Comparison of ENCODE assay signal across 20 mouse cellular contexts in the genomic region with DNA sequence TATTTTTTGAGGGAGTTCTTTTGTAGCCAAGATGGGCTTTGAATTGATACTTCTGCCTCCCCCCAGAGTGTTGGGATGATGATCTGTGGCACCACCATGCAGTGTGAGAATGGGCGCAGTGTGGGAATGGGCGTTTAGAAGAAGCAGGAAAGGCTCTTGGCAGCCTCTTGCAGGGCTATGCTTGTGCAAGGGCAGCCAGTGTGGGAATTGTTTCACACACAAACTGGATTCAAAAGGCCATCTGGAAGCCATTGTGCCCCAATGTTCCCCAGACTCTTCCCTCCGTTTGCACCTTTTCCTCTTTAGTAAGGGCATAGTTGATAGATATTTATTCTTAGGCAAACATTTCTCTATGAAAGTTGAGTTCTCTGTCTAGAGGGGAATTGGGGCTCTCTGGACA. TPM values are rescaled to one million over a fixed set of nuclear protein-coding genes. Genes with fewer than 3 reads are reported as not detected.
A peak's percentile ranks its signal among the peaks of the same experiment; 100 is the strongest.
DNase-seq lines count a peak whose midpoint lies in the region; ATAC-seq and TF ChIP-seq lines count a peak whose summit lies in the region.
"Had no signal": no experiment of that assay in that cellular context is flagged by ENCODE, and none has a peak within 500 bp of the region (broad histone marks: within the 10 kb centered on the region; RNA-seq: fewer than 3 reads in every experiment).

No protein-coding gene starts in this region.

- H3K4me3 ChIP-seq in heart, embryonic 13.5 days: no peak overlapping the region
- no peak overlapping the region for H3K4me3 ChIP-seq in embryonic facial prominence, embryonic 14.5 days (ENCODE audit: low read depth, low read length)
- H3K4me3 ChIP-seq in liver, embryonic 13.5 days (replicated peaks): no peak overlapping the region
- no peak overlapping the region for H3K4me3 ChIP-seq in intestine, postnatal 0 days (ENCODE audit: low read depth, low read length)
- H3K4me3 ChIP-seq: hindbrain, embryonic 13.5 days; midbrain, embryonic 12.5 days had no signal

- H3K36me3 ChIP-seq in heart, embryonic 13.5 days: no peaks in the 10 kb centered on the region
- H3K36me3 ChIP-seq in embryonic facial prominence, embryonic 14.5 days (ENCODE audit: control insufficient read depth, insufficient read depth, low read length): no peaks in the 10 kb centered on the region
- no peaks in the 10 kb centered on the region for H3K36me3 ChIP-seq in liver, embryonic 13.5 days
- H3K36me3 ChIP-seq in intestine, postnatal 0 days (ENCODE audit: control insufficient read depth, insufficient read depth): no peaks in the 10 kb centered on the region
- H3K36me3 ChIP-seq: hindbrain, embryonic 13.5 days; midbrain, embryonic 12.5 days had no signal

- 0 out of 2 replicates have a peak overlapping the region, but pooled peaks have one; percentile 22 for H3K27ac ChIP-seq in heart, embryonic 13.5 days (replicated peaks)
- H3K27ac ChIP-seq in embryonic facial prominence, embryonic 14.5 days (replicated peaks; ENCODE audit: low read depth, low read length): peak overlapping the region; percentile 35; the same call in 1 of the 2 replicates
- peak overlapping the region; percentile 45 for H3K27ac ChIP-seq in liver, embryonic 13.5 days
- H3K27ac ChIP-seq in intestine, postnatal 0 days (ENCODE audit: low read depth, low read length): no peak overlapping the region
- H3K27ac ChIP-seq: midbrain, embryonic 12.5 days had no signal

- H3K27me3 ChIP-seq in heart, embryonic 13.5 days (replicated peaks): no peaks in the 10 kb centered on the region
- no peaks in the 10 kb centered on the region for H3K27me3 ChIP-seq in embryonic facial prominence, embryonic 14.5 days (replicated peaks; ENCODE audit: control insufficient read depth, insufficient read depth, low read length)
- H3K27me3 ChIP-seq in liver, embryonic 13.5 days: no peaks in the 10 kb centered on the region
- no peaks in the 10 kb centered on the region for H3K27me3 ChIP-seq in intestine, postnatal 0 days (replicated peaks; ENCODE audit: control insufficient read depth, insufficient read depth, low read length)
- H3K27me3 ChIP-seq: hindbrain, embryonic 13.5 days; midbrain, embryonic 12.5 days had no signal

- ATAC-seq in heart, embryonic 13.5 days (ENCODE audit: extremely low read depth, insufficient number of reproducible peaks, low FRiP score, low TSS enrichment): no peak
- no peak for ATAC-seq in embryonic facial prominence, embryonic 14.5 days (ENCODE audit: low read depth)
- ATAC-seq in liver, embryonic 13.5 days (ENCODE audit: low read depth): no peak
- ATAC-seq in intestine, postnatal 0 days: no peak
- ATAC-seq: intestine, embryonic 16.5 days had no signal

- H3K4me1 ChIP-seq in heart, embryonic 13.5 days: peaks cover 62% of the 10 kb centered on the region
- peaks cover 57% of the 10 kb centered on the region for H3K4me1 ChIP-seq in embryonic facial prominence, embryonic 14.5 days (ENCODE audit: control insufficient read depth, insufficient read depth, low read length)
- H3K4me1 ChIP-seq in liver, embryonic 13.5 days (replicated peaks): peaks cover 98% of the 10 kb centered on the region
- no peaks in the 10 kb centered on the region for H3K4me1 ChIP-seq in intestine, postnatal 0 days (replicated peaks; ENCODE audit: control insufficient read depth, insufficient read depth, low read length)
- H3K4me1 ChIP-seq: midbrain, embryonic 12.5 days had no signal

- no peak overlapping the region for H3K4me2 ChIP-seq in heart, embryonic 13.5 days
- H3K4me2 ChIP-seq in embryonic facial prominence, embryonic 14.5 days (ENCODE audit: low read depth, low read length): peak overlapping the region; percentile 6; the same call in 1 of the 2 replicates
- H3K4me2 ChIP-seq in liver, embryonic 13.5 days: no peak overlapping the region
- H3K4me2 ChIP-seq in intestine, postnatal 0 days (replicated peaks; ENCODE audit: low read depth): no peak overlapping the region
- H3K4me2 ChIP-seq: heart, embryonic 11.5 days; hindbrain, embryonic 13.5 days; midbrain, embryonic 12.5 days had no signal

- no peak for DNase-seq in heart, postnatal 4 days
- DNase-seq in NIH3T3 (ENCODE audit: low read depth): peak; percentile 52
- DNase-seq in embryonic facial prominence, embryonic 14.5 days (ENCODE audit: low spot score): no peak
- no peak for DNase-seq in liver, embryonic 13.5 days
- no peak for DNase-seq in left cerebral cortex, postnatal 4 days
- DNase-seq: adrenal gland, adult 8-10 months; cerebellum, adult 8-10 months; gastrocnemius, postnatal 14 days; kidney, postnatal 10 days; layer of hippocampus, adult 9-11 months; lung, postnatal 4 days; right cerebral cortex, adult 18-20 months; spleen, adult 18-20 months; thymus, postnatal 25 days had no signal

- WGBS in heart, embryonic 13.5 days: 71% methylated on average over 3 of the region's 3 CpGs
- WGBS in embryonic facial prominence, embryonic 14.5 days: 54% methylated on average over 3 of the region's 3 CpGs
- WGBS in liver, embryonic 13.5 days (ENCODE audit: insufficient replicate concordance): 85% methylated on average over 3 of the region's 3 CpGs
- 82% methylated on average over 3 of the region's 3 CpGs for WGBS in intestine, postnatal 0 days

- H3K9ac ChIP-seq in heart, embryonic 13.5 days: no peak overlapping the region
- H3K9ac ChIP-seq in embryonic facial prominence, embryonic 14.5 days (ENCODE audit: low read depth, low read length): no peak overlapping the region
- H3K9ac ChIP-seq in liver, embryonic 13.5 days: no peak overlapping the region; the same call in 1 of the 2 replicates
- no peak overlapping the region for H3K9ac ChIP-seq in intestine, postnatal 0 days (ENCODE audit: low read depth, low read length)
- H3K9ac ChIP-seq: hindbrain, embryonic 13.5 days; midbrain, embryonic 12.5 days had no signal

- no peaks in the 10 kb centered on the region for H3K9me3 ChIP-seq in heart, embryonic 13.5 days
- H3K9me3 ChIP-seq in embryonic facial prominence, embryonic 14.5 days (ENCODE audit: control insufficient read depth, low read length): no peaks in the 10 kb centered on the region
- H3K9me3 ChIP-seq in liver, embryonic 13.5 days (replicated peaks): no peaks in the 10 kb centered on the region
- H3K9me3 ChIP-seq in intestine, postnatal 0 days (ENCODE audit: control insufficient read depth): no peaks in the 10 kb centered on the region
- H3K9me3 ChIP-seq: hindbrain, embryonic 13.5 days; midbrain, embryonic 12.5 days had no signal

- intact Hi-C loops in left cerebral cortex, postnatal 4 days (cut with DNase I): no loop called here

- TF ChIP-seq CTCF in intestine, postnatal 0 days (IDR thresholded peaks at IDR 0.05; ENCODE audit: low read depth): no peak

RNA-seq across cellular contexts. Expression of gene Cyth3, which starts 19.3 kb away (rescaled TPM):
- 36.8 and 41.4 TPM in 2 replicates for polyA plus RNA-seq in heart, embryonic 13.5 days (2015; fragmentation: Nextera tagmentation; extraction: Ambion mirVana)
- total RNA-seq in heart, postnatal 4 days (2021): 100 to 1,000 TPM in 1 of 2 experiments, 10 to 100 TPM in 1; 95.3 to 102 TPM
- 52.0 and 61.2 TPM in 2 replicates for polyA plus RNA-seq in embryonic facial prominence, embryonic 14.5 days (2014; fragmentation: Nextera tagmentation; extraction: Ambion mirVana)
- 35.0 and 42.2 TPM in 2 replicates for polyA plus RNA-seq in liver, embryonic 13.5 days (2015; fragmentation: Nextera tagmentation; extraction: Ambion mirVana)
- polyA plus RNA-seq in intestine, postnatal 0 days (2015; fragmentation: Nextera tagmentation; extraction: Ambion mirVana): 21.1 and 22.6 TPM in 2 replicates
- total RNA-seq in left cerebral cortex, postnatal 4 days (2021): 100 to 1,000 TPM in 1 of 2 experiments, 10 to 100 TPM in 1; 88.2 to 115 TPM
